Mouse (Mus musculus): ENCODE measurements at regions not wholly inside any gene's neighbourhood (a gene's known extent, or its start where the extent isn't known, plus 50 kb on each side); places are given as distances from the start of the nearest gene placed in this dataset.

- no peak overlapping the region for H3K27ac ChIP-seq (ENCODE audit: low read length)
- WGBS = 82% methylated on average over 6 of the region's 6 CpGs
Observed at GRCm38 (mm10) chr13:90245997-90246765, 156.8 kb upstream of the Xrcc4 start.

GRCm38 (mm10) chr13:90238331-90238730, 148.9 kb upstream of the Xrcc4 start:
- Histone ChIP-seq H3K36me3 (ENCODE audit: control insufficient read depth, insufficient read depth, low read length) (no peaks in the 10 kb centered on the region), H3K27ac (ENCODE audit: low read length) (no peak overlapping the region), H3K4me2 (ENCODE audit: low read depth, low read length) (no peak overlapping the region), H3K4me3 (replicated peaks; ENCODE audit: low read length) (no peak overlapping the region), H3K27me3 (ENCODE audit: control insufficient read depth, insufficient read depth, low read length) (no peaks in the 10 kb centered on the region), H3K9me3 (replicated peaks; ENCODE audit: control insufficient read depth, low read length) (no peaks in the 10 kb centered on the region), H3K4me1 (ENCODE audit: control insufficient read depth, insufficient read depth, low read length) (no peaks in the 10 kb centered on the region), H3K9ac (ENCODE audit: low read length) (no peak overlapping the region)
- no peak for ATAC-seq (ENCODE audit: insufficient read depth, low FRiP score)
- 41% methylated on average over 4 of the region's 4 CpGs for WGBS

More at GRCm38 (mm10) chr13:90245997-90246765, 156.8 kb upstream of the Xrcc4 start:
- Histone ChIP-seq H3K4me2 (ENCODE audit: low read depth, low read length) (no peak overlapping the region), H3K9ac (ENCODE audit: low read length) (no peak overlapping the region), H3K9me3 (replicated peaks; ENCODE audit: control insufficient read depth, low read length) (no peaks in the 10 kb centered on the region), H3K4me1 (ENCODE audit: control insufficient read depth, insufficient read depth, low read length) (no peaks in the 10 kb centered on the region), H3K4me3 (replicated peaks; ENCODE audit: low read length) (no peak overlapping the region), H3K27me3 (ENCODE audit: control insufficient read depth, insufficient read depth, low read length) (no peaks in the 10 kb centered on the region), H3K36me3 (ENCODE audit: control insufficient read depth, insufficient read depth, low read length) (no peaks in the 10 kb centered on the region)
- ATAC-seq (ENCODE audit: insufficient read depth, low FRiP score) = no peak

- Histone ChIP-seq H3K4me1 (ENCODE audit: control insufficient read depth, insufficient read depth, low read length) (no peaks in the 10 kb centered on the region), H3K4me3 (replicated peaks; ENCODE audit: low read length) (no peak overlapping the region), H3K4me2 (ENCODE audit: low read depth, low read length) (no peak overlapping the region), H3K9ac (ENCODE audit: low read length) (no peak overlapping the region), H3K9me3 (replicated peaks; ENCODE audit: control insufficient read depth, low read length) (no peaks in the 10 kb centered on the region), H3K36me3 (ENCODE audit: control insufficient read depth, insufficient read depth, low read length) (no peaks in the 10 kb centered on the region), H3K27ac (ENCODE audit: low read length) (no peak overlapping the region), H3K27me3 (ENCODE audit: control insufficient read depth, insufficient read depth, low read length) (no peaks in the 10 kb centered on the region)
- 63% methylated on average over 1 of the region's 1 CpGs for WGBS
- ATAC-seq (ENCODE audit: insufficient read depth, low FRiP score) = no peak
Observed at GRCm38 (mm10) chr13:90233986-90234385, 144.6 kb upstream of the Xrcc4 start.

- H3K4me1 ChIP-seq (ENCODE audit: control insufficient read depth, insufficient read depth, low read length) = no peaks in the 10 kb centered on the region
- no peaks in the 10 kb centered on the region for H3K36me3 ChIP-seq (ENCODE audit: control insufficient read depth, insufficient read depth, low read length)
- no peak overlapping the region for H3K9ac ChIP-seq (ENCODE audit: low read length)
- no peaks in the 10 kb centered on the region for H3K27me3 ChIP-seq (ENCODE audit: control insufficient read depth, insufficient read depth, low read length)
- H3K9me3 ChIP-seq (replicated peaks; ENCODE audit: control insufficient read depth, low read length) = no peaks in the 10 kb centered on the region
- no peak overlapping the region for H3K27ac ChIP-seq (ENCODE audit: low read length)
- H3K4me2 ChIP-seq (ENCODE audit: low read depth, low read length) = no peak overlapping the region
- WGBS = 75% methylated on average over 3 of the region's 3 CpGs
- ATAC-seq (ENCODE audit: insufficient read depth, low FRiP score) = no peak
- H3K4me3 ChIP-seq (replicated peaks; ENCODE audit: low read length) = no peak overlapping the region
Observed at GRCm38 (mm10) chr13:90233561-90233960, 144.2 kb upstream of the Xrcc4 start.

- H3K4me1 ChIP-seq (ENCODE audit: control insufficient read depth, insufficient read depth, low read length) = no peaks in the 10 kb centered on the region
- no peaks in the 10 kb centered on the region for H3K9me3 ChIP-seq (replicated peaks; ENCODE audit: control insufficient read depth, low read length)
- no peak for ATAC-seq (ENCODE audit: insufficient read depth, low FRiP score)
- no peaks in the 10 kb centered on the region for H3K27me3 ChIP-seq (ENCODE audit: control insufficient read depth, insufficient read depth, low read length)
- no peak overlapping the region for H3K4me2 ChIP-seq (ENCODE audit: low read depth, low read length)
- no peaks in the 10 kb centered on the region for H3K36me3 ChIP-seq (ENCODE audit: control insufficient read depth, insufficient read depth, low read length)
- H3K4me3 ChIP-seq (replicated peaks; ENCODE audit: low read length) = no peak overlapping the region
- 75% methylated on average over 2 of the region's 2 CpGs for WGBS
- no peak overlapping the region for H3K27ac ChIP-seq (ENCODE audit: low read length)
- H3K9ac ChIP-seq (ENCODE audit: low read length) = no peak overlapping the region
Observed at GRCm38 (mm10) chr13:90229106-90229505, 139.7 kb upstream of the Xrcc4 start.

GRCm38 (mm10) chr13:90226212-90226611, 136.8 kb upstream of the Xrcc4 start:
- no peak overlapping the region for H3K4me2 ChIP-seq (ENCODE audit: low read depth, low read length)
- no peak overlapping the region for H3K27ac ChIP-seq (ENCODE audit: low read length)
- 81% methylated on average over 2 of the region's 2 CpGs for WGBS
- H3K4me3 ChIP-seq (replicated peaks; ENCODE audit: low read length) = no peak overlapping the region
- H3K4me1 ChIP-seq (ENCODE audit: control insufficient read depth, insufficient read depth, low read length) = no peaks in the 10 kb centered on the region
- no peak overlapping the region for H3K9ac ChIP-seq (ENCODE audit: low read length)
- H3K27me3 ChIP-seq (ENCODE audit: control insufficient read depth, insufficient read depth, low read length) = no peaks in the 10 kb centered on the region
- no peaks in the 10 kb centered on the region for H3K36me3 ChIP-seq (ENCODE audit: control insufficient read depth, insufficient read depth, low read length)
- H3K9me3 ChIP-seq (replicated peaks; ENCODE audit: control insufficient read depth, low read length) = no peaks in the 10 kb centered on the region
- ATAC-seq (ENCODE audit: insufficient read depth, low FRiP score) = no peak

GRCm38 (mm10) chr13:90212390-90212789, 123.0 kb upstream of the Xrcc4 start:
- H3K9me3 ChIP-seq (replicated peaks; ENCODE audit: control insufficient read depth, low read length) = no peaks in the 10 kb centered on the region
- no peak overlapping the region for H3K9ac ChIP-seq (ENCODE audit: low read length)
- H3K27ac ChIP-seq (ENCODE audit: low read length) = no peak overlapping the region
- no peaks in the 10 kb centered on the region for H3K4me1 ChIP-seq (ENCODE audit: control insufficient read depth, insufficient read depth, low read length)
- no peak overlapping the region for H3K4me3 ChIP-seq (replicated peaks; ENCODE audit: low read length)
- no peaks in the 10 kb centered on the region for H3K36me3 ChIP-seq (ENCODE audit: control insufficient read depth, insufficient read depth, low read length)
- no peaks in the 10 kb centered on the region for H3K27me3 ChIP-seq (ENCODE audit: control insufficient read depth, insufficient read depth, low read length)
- H3K4me2 ChIP-seq (ENCODE audit: low read depth, low read length) = no peak overlapping the region
- no peak for ATAC-seq (ENCODE audit: insufficient read depth, low FRiP score)

- no peak overlapping the region for H3K4me2 ChIP-seq (ENCODE audit: low read depth, low read length)
- no peaks in the 10 kb centered on the region for H3K4me1 ChIP-seq (ENCODE audit: control insufficient read depth, insufficient read depth, low read length)
- H3K27me3 ChIP-seq (ENCODE audit: control insufficient read depth, insufficient read depth, low read length) = no peaks in the 10 kb centered on the region
- no peak overlapping the region for H3K4me3 ChIP-seq (replicated peaks; ENCODE audit: low read length)
- no peak overlapping the region for H3K27ac ChIP-seq (ENCODE audit: low read length)
- no peak overlapping the region for H3K9ac ChIP-seq (ENCODE audit: low read length)
- H3K36me3 ChIP-seq (ENCODE audit: control insufficient read depth, insufficient read depth, low read length) = no peaks in the 10 kb centered on the region
- H3K9me3 ChIP-seq (replicated peaks; ENCODE audit: control insufficient read depth, low read length) = no peaks in the 10 kb centered on the region
- no peak for ATAC-seq (ENCODE audit: insufficient read depth, low FRiP score)
Observed at GRCm38 (mm10) chr13:90207875-90208274, 118.5 kb upstream of the Xrcc4 start.
